Mouse (Mus musculus) forelimb bud, embryonic 11.5 days (tissue): Measurements from ENCODE around the gene Cdc25a.

Experiments
- DNase-seq: peaks from one replicate; pipeline ENCODE4 v3.0.0-alpha.2; 2012; ENCODE audit warnings: low read depth, low spot score

Cdc25a gene

GRCm38 (mm10) chr9:109932361-109932755, 57.0 kb downstream of the Cdc25a start:
- peak; percentile 27 for DNase-seq

GRCm38 (mm10) chr9:109932756-109933375, 57.5 kb downstream of the Cdc25a start:
- peak; percentile 31 for DNase-seq

- DNase-seq: no peak
These were observed 64.0 kb downstream of the Cdc25a start for GRCm38 (mm10) chr9:109939401-109939800.

- DNase-seq: no peak
These were observed 67.4 kb downstream of the Cdc25a start for GRCm38 (mm10) chr9:109942796-109943195.
